Mouse (Mus musculus) monocyte, adult 59 days (primary cell): ENCODE results near the gene Fam3c. TPM values are rescaled to one million over a fixed set of nuclear protein-coding genes. Genes with fewer than 3 reads are reported as not detected.

Experiments used
- total RNA-seq, 2 experiments: library from RNA; stranded (reverse); gene quantifications; one replicate each; pipeline ENCODE4 v1.2.4; 2023

Fam3c gene
- total RNA-seq, result 10 to 100 TPM; 10.9 to 14.1 TPM

DNA sequence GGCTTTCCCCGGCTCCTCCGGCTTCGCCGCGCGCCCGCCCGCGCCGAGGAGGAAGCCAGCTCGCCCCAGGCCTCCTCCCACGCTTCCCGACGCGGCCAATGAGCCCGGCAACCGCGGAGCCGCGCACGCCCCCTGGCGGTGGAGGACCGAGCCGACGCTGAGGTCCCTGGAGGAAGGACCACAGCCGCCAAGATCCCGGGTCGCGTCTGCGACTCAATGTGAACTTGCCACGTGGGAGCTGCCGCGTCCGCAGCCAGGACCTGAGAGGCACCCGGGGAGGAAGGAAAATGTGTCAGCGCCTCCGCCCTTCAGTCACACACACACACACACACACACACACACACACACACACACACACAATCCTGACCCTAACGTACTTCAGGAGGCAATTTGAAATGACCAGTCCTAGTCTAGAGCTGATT, at the start of gene Fam3c:
Gene Fam3c, minus strand, starts transcription at position 158 of the 422 bp plus-strand sequence.

DNA sequence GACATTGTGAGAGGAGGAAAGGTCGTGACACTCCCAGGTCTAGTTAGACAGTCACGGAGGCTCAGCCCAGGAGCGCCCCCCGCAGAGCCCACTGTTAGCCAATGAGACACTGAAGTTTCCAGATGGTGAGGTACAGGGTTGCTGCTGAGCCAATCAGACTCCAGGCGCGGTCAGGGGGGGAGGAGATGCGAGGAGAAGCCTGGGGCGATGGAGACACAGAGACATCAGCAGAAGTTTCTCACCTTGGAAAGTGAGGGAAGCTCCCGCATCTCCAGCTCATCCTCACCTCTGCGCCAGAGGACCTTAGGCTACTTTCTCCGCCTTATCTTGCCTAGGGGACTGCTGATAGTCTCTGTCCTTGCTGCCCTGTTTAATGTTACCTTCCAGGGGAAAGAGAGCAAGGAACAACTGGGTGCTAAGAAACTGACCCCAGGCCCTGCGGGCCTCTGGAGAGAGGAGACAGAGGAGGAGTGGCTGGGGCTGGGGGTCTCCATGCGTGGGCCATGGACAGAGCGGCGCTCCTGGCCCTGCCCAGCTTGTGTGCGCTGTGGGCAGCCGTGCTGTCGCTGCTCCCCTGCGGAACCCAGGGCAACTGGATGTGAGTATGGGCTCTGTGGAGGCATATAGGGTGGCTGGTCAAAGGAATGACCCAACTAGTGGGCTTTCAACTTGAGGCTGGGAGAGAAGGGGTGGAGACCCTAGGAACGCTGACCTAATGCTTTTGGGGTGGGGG, 67.9 kb downstream of the Fam3c start, which contains the start of gene Wnt16:
Gene Wnt16, plus strand, starts transcription at position 224 of the 733 bp plus-strand sequence.

Other genes starting within 250 kb of the Fam3c start
- gene Wnt16, start 68.0 kb downstream of the Fam3c start, total RNA-seq, result not detected